Mouse (Mus musculus): ENCODE measurements at regions not wholly inside any gene's neighbourhood (a gene's known extent, or its start where the extent isn't known, plus 50 kb on each side); places are given as distances from the start of the nearest gene placed in this dataset.

GRCm38 (mm10) chr3:38788751-38789150 lies 98.0 kb upstream of the Fat4 start:
- Histone ChIP-seq H3K9me3 (ENCODE audit: control insufficient read depth, insufficient read depth, low read depth, low read length) (no peaks in the 10 kb centered on the region), H3K4me1 (ENCODE audit: control insufficient read depth in 2 of 2, insufficient read depth in 2 of 2, low read length in 2 of 2, poor library complexity in 1 of 2) (no peaks in the 10 kb centered on the region)

GRCm38 (mm10) chr3:38783711-38784110 lies 103.0 kb upstream of the Fat4 start:
- H3K9me3 ChIP-seq (ENCODE audit: control insufficient read depth, insufficient read depth, low read depth, low read length): no peaks in the 10 kb centered on the region
- H3K27ac ChIP-seq (ENCODE audit: insufficient read depth, low read depth, low read length, poor library complexity, severe bottlenecking): no peak overlapping the region
- in situ Hi-C loops (cut with MboI; ENCODE audit: low sequenced_read_pairs in 2 of 2, unreplicated experiment in 2 of 2): no loop called here
- no peak for DNase-seq (ENCODE audit: low read depth, low spot score)
- H3K9ac ChIP-seq (ENCODE audit: insufficient read depth, low read depth, low read length, poor library complexity, severe bottlenecking): no peak overlapping the region
- H3K36me3 ChIP-seq (ENCODE audit: control insufficient read depth, insufficient read depth, low read length, poor library complexity, severe bottlenecking): no peaks in the 10 kb centered on the region
- no peak overlapping the region for H3K4me3 ChIP-seq (ENCODE audit: insufficient read depth in 1 of 2, low read depth in 1 of 2, low read length in 2 of 2, poor library complexity in 1 of 2, severe bottlenecking in 1 of 2)
- H3K4me1 ChIP-seq (ENCODE audit: control insufficient read depth in 2 of 2, insufficient read depth in 2 of 2, low read length in 2 of 2, poor library complexity in 1 of 2): no peaks in the 10 kb centered on the region
- TF ChIP-seq ZNF384 (IDR thresholded peaks at IDR 0.05; ENCODE audit: low read depth, low read length) (no peak), ZC3H11A (IDR thresholded peaks at IDR 0.05; ENCODE audit: borderline replicate concordance, low read depth, low read length) (no peak), MAFK (IDR thresholded peaks at IDR 0.05; ENCODE audit: insufficient read depth, low read depth, low read length) (no peak), HCFC1 (IDR thresholded peaks at IDR 0.05; ENCODE audit: borderline replicate concordance, insufficient read depth, low read length) (no peak), CHD2 (IDR thresholded peaks at IDR 0.05; ENCODE audit: low read depth, low read length) (no peak)

More at GRCm38 (mm10) chr3:38788751-38789150, 98.0 kb upstream of the Fat4 start:
- Histone ChIP-seq H3K27ac (ENCODE audit: insufficient read depth, low read depth, low read length, poor library complexity, severe bottlenecking) (no peak overlapping the region), H3K36me3 (ENCODE audit: control insufficient read depth, insufficient read depth, low read length, poor library complexity, severe bottlenecking) (no peaks in the 10 kb centered on the region), H3K9ac (ENCODE audit: insufficient read depth, low read depth, low read length, poor library complexity, severe bottlenecking) (no peak overlapping the region), H3K4me3 (ENCODE audit: insufficient read depth in 1 of 2, low read depth in 1 of 2, low read length in 2 of 2, poor library complexity in 1 of 2, severe bottlenecking in 1 of 2) (no peak overlapping the region)
- TF ChIP-seq ZC3H11A (IDR thresholded peaks at IDR 0.05; ENCODE audit: borderline replicate concordance, low read depth, low read length) (no peak), CHD2 (IDR thresholded peaks at IDR 0.05; ENCODE audit: low read depth, low read length) (no peak), ZNF384 (IDR thresholded peaks at IDR 0.05; ENCODE audit: low read depth, low read length) (no peak), HCFC1 (IDR thresholded peaks at IDR 0.05; ENCODE audit: borderline replicate concordance, insufficient read depth, low read length) (no peak), MAFK (IDR thresholded peaks at IDR 0.05; ENCODE audit: insufficient read depth, low read depth, low read length) (no peak)
- no peak for DNase-seq (ENCODE audit: low read depth, low spot score)
- in situ Hi-C loops (cut with MboI; ENCODE audit: low sequenced_read_pairs in 2 of 2, unreplicated experiment in 2 of 2): no loop called here

- in situ Hi-C loops (cut with MboI; ENCODE audit: low sequenced_read_pairs in 2 of 2, unreplicated experiment in 2 of 2): no loop called here
- Histone ChIP-seq H3K4me1 (ENCODE audit: control insufficient read depth in 2 of 2, insufficient read depth in 2 of 2, low read length in 2 of 2, poor library complexity in 1 of 2) (no peaks in the 10 kb centered on the region), H3K4me3 (ENCODE audit: insufficient read depth in 1 of 2, low read depth in 1 of 2, low read length in 2 of 2, poor library complexity in 1 of 2, severe bottlenecking in 1 of 2) (no peak overlapping the region), H3K27ac (ENCODE audit: insufficient read depth, low read depth, low read length, poor library complexity, severe bottlenecking) (no peak overlapping the region), H3K36me3 (ENCODE audit: control insufficient read depth, insufficient read depth, low read length, poor library complexity, severe bottlenecking) (no peaks in the 10 kb centered on the region), H3K9me3 (ENCODE audit: control insufficient read depth, insufficient read depth, low read depth, low read length) (no peaks in the 10 kb centered on the region), H3K9ac (ENCODE audit: insufficient read depth, low read depth, low read length, poor library complexity, severe bottlenecking) (no peak overlapping the region)
- no peak for DNase-seq (ENCODE audit: low read depth, low spot score)
- TF ChIP-seq CHD2 (IDR thresholded peaks at IDR 0.05; ENCODE audit: low read depth, low read length) (no peak), MAFK (IDR thresholded peaks at IDR 0.05; ENCODE audit: insufficient read depth, low read depth, low read length) (no peak)
These were observed 103.7 kb upstream of the Fat4 start for GRCm38 (mm10) chr3:38783051-38783450.

- Histone ChIP-seq H3K36me3 (ENCODE audit: control insufficient read depth, insufficient read depth, low read length, poor library complexity, severe bottlenecking) (no peaks in the 10 kb centered on the region), H3K9ac (ENCODE audit: insufficient read depth, low read depth, low read length, poor library complexity, severe bottlenecking) (no peak overlapping the region), H3K4me3 (ENCODE audit: insufficient read depth in 1 of 2, low read depth in 1 of 2, low read length in 2 of 2, poor library complexity in 1 of 2, severe bottlenecking in 1 of 2) (no peak overlapping the region), H3K27ac (ENCODE audit: insufficient read depth, low read depth, low read length, poor library complexity, severe bottlenecking) (no peak overlapping the region), H3K9me3 (ENCODE audit: control insufficient read depth, insufficient read depth, low read depth, low read length) (no peaks in the 10 kb centered on the region), H3K4me1 (ENCODE audit: control insufficient read depth in 2 of 2, insufficient read depth in 2 of 2, low read length in 2 of 2, poor library complexity in 1 of 2) (no peaks in the 10 kb centered on the region)
- DNase-seq (ENCODE audit: low read depth, low spot score): no peak
- TF ChIP-seq ZC3H11A (IDR thresholded peaks at IDR 0.05; ENCODE audit: borderline replicate concordance, low read depth, low read length) (no peak), ZNF384 (IDR thresholded peaks at IDR 0.05; ENCODE audit: low read depth, low read length) (no peak), MAFK (IDR thresholded peaks at IDR 0.05; ENCODE audit: insufficient read depth, low read depth, low read length) (no peak), HCFC1 (IDR thresholded peaks at IDR 0.05; ENCODE audit: borderline replicate concordance, insufficient read depth, low read length) (no peak), CHD2 (IDR thresholded peaks at IDR 0.05; ENCODE audit: low read depth, low read length) (no peak)
- in situ Hi-C loops (cut with MboI; ENCODE audit: low sequenced_read_pairs in 2 of 2, unreplicated experiment in 2 of 2): no loop called here
These were observed 109.9 kb upstream of the Fat4 start for GRCm38 (mm10) chr3:38776743-38777366.

- H3K27ac ChIP-seq (ENCODE audit: insufficient read depth, low read depth, low read length, poor library complexity, severe bottlenecking): no peak overlapping the region
- no peak overlapping the region for H3K4me3 ChIP-seq (ENCODE audit: insufficient read depth in 1 of 2, low read depth in 1 of 2, low read length in 2 of 2, poor library complexity in 1 of 2, severe bottlenecking in 1 of 2)
- no peak overlapping the region for H3K9ac ChIP-seq (ENCODE audit: insufficient read depth, low read depth, low read length, poor library complexity, severe bottlenecking)
- no peaks in the 10 kb centered on the region for H3K36me3 ChIP-seq (ENCODE audit: control insufficient read depth, insufficient read depth, low read length, poor library complexity, severe bottlenecking)
- no peaks in the 10 kb centered on the region for H3K4me1 ChIP-seq (ENCODE audit: control insufficient read depth in 2 of 2, insufficient read depth in 2 of 2, low read length in 2 of 2, poor library complexity in 1 of 2)
- TF ChIP-seq CHD2 (IDR thresholded peaks at IDR 0.05; ENCODE audit: low read depth, low read length): no peak
- no peak for TF ChIP-seq HCFC1 (IDR thresholded peaks at IDR 0.05; ENCODE audit: borderline replicate concordance, insufficient read depth, low read length)
- TF ChIP-seq MAFK (IDR thresholded peaks at IDR 0.05; ENCODE audit: insufficient read depth, low read depth, low read length): no peak
- TF ChIP-seq ZNF384 (IDR thresholded peaks at IDR 0.05; ENCODE audit: low read depth, low read length): no peak
- TF ChIP-seq ZC3H11A (IDR thresholded peaks at IDR 0.05; ENCODE audit: borderline replicate concordance, low read depth, low read length): no peak
- DNase-seq (ENCODE audit: low read depth, low spot score): no peak
- H3K9me3 ChIP-seq (ENCODE audit: control insufficient read depth, insufficient read depth, low read depth, low read length): no peaks in the 10 kb centered on the region
- in situ Hi-C loops (cut with MboI; ENCODE audit: low sequenced_read_pairs in 2 of 2, unreplicated experiment in 2 of 2): no loop called here
These were observed 132.1 kb upstream of the Fat4 start for GRCm38 (mm10) chr3:38754632-38755123.
